Mouse (Mus musculus) CH12.LX (cell line): ENCODE data around the gene Lrrc20. TPM values are rescaled to one million over a fixed set of nuclear protein-coding genes. Genes with fewer than 3 reads are reported as not detected.

ENCODE experiments used
- DNase-seq: peaks from one replicate; pipeline ENCODE4 v3.0.0-alpha.2; 2013; ENCODE audit errors: extremely low read depth
- H3K27ac ChIP-seq: 2 replicates; pipeline ENCODE4 v1.5.1; 2012; ENCODE audit warnings: low read depth, mild to moderate bottlenecking, control low read depth, moderate library complexity; ENCODE audit not compliant: insufficient read depth
- H3K27me3 ChIP-seq: replicated peaks from 2 replicates; pipeline ENCODE3; 2012; ENCODE audit warnings: inconsistent platforms
- H3K36me3 ChIP-seq, 2 experiments: replicated peaks in 1 of 2; 2 replicates each; pipeline versions ENCODE3 to v1.6.1; 2012; ENCODE audit warnings: inconsistent platforms in 1 of 2, low read length in 1 of 2, mild to moderate bottlenecking in 1 of 2, mixed read lengths in 1 of 2, moderate library complexity in 1 of 2; ENCODE audit not compliant: control insufficient read depth in 1 of 2, insufficient read depth in 1 of 2
- H3K4me1 ChIP-seq, 2 experiments: 2 replicates each; pipeline ENCODE4 v1.6.1; 2012; ENCODE audit warnings: inconsistent platforms in 1 of 2, moderate library complexity in 1 of 2; ENCODE audit not compliant: insufficient read depth in 2 of 2, control insufficient read depth in 1 of 2
- H3K4me2 ChIP-seq: 2 replicates; pipeline ENCODE4 v1.6.1; 2012; ENCODE audit warnings: low read depth, mild to moderate bottlenecking, control low read depth; ENCODE audit not compliant: poor library complexity, insufficient read depth, severe bottlenecking
- H3K4me3 ChIP-seq, 3 experiments: fragments of 150-350 bp in 1 of 3; sonication (generic) in 1 of 3; replicated peaks in 1 of 3; 2 replicates each; pipeline versions ENCODE3 to v1.5.1; 2011 to 2012; ENCODE audit warnings: low read depth in 2 of 3, low read length in 2 of 3, mild to moderate bottlenecking in 2 of 3, moderate library complexity in 2 of 3, control low read depth in 1 of 3, improper control_type of control experiment in 1 of 3, inconsistent platforms in 1 of 3, mixed read lengths in 1 of 3; ENCODE audit not compliant: poor library complexity in 1 of 3
- H3K79me2 ChIP-seq: replicated peaks from 2 replicates; pipeline ENCODE4 v1.6.1; 2012; ENCODE audit warnings: mild to moderate bottlenecking, moderate library complexity; ENCODE audit not compliant: control insufficient read depth, poor library complexity, insufficient read depth, severe bottlenecking; ENCODE audit errors: extremely low read depth
- H3K9ac ChIP-seq: 2 replicates; pipeline ENCODE4 v1.6.1; 2012; ENCODE audit warnings: low read depth, mild to moderate bottlenecking, control low read depth, moderate library complexity; ENCODE audit not compliant: insufficient read depth
- H3K9me3 ChIP-seq: replicated peaks from 2 replicates; pipeline ENCODE3; 2012; ENCODE audit warnings: low read length, inconsistent platforms, mixed read lengths
- BHLHE40 ChIP-seq: IDR thresholded peaks from 2 replicates; pipeline ENCODE4 v1.6.1; 2011; ENCODE audit warnings: mild to moderate bottlenecking, low read depth, low read length, improper control_type of control experiment
- CHD1 ChIP-seq: IDR thresholded peaks from 2 replicates; pipeline ENCODE4 v1.6.1; 2012; ENCODE audit warnings: low read depth, low read length, improper control_type of control experiment, inconsistent platforms
- CTCF ChIP-seq, 2 experiments: IDR thresholded peaks in 1 of 2; conservative IDR thresholded peaks in 1 of 2; 2 replicates each; pipeline ENCODE4 v1.5.1; 2011 to 2012; ENCODE audit warnings: low read depth in 2 of 2, low read length in 2 of 2, improper control_type of control experiment in 1 of 2, inconsistent platforms in 1 of 2, mild to moderate bottlenecking in 1 of 2, moderate library complexity in 1 of 2
- E2F4 ChIP-seq: IDR thresholded peaks from 2 replicates; pipeline ENCODE4 v1.6.1; 2011; ENCODE audit warnings: low read depth, low read length, improper control_type of control experiment; ENCODE audit not compliant: insufficient replicate concordance
- ELF1 ChIP-seq: IDR thresholded peaks from 2 replicates; pipeline ENCODE4 v1.6.1; 2014; ENCODE audit warnings: low read depth, mild to moderate bottlenecking, inconsistent platforms, low read length, improper control_type of control experiment
- GABPA ChIP-seq: IDR thresholded peaks from 2 replicates; pipeline ENCODE4 v1.6.1; 2012; ENCODE audit warnings: low read depth, low read length, improper control_type of control experiment, inconsistent platforms; ENCODE audit not compliant: insufficient replicate concordance
- HCFC1 ChIP-seq: IDR thresholded peaks from 2 replicates; pipeline ENCODE4 v1.6.1; 2012; ENCODE audit warnings: low read depth, mild to moderate bottlenecking, inconsistent platforms, low read length, improper control_type of control experiment
- IRF4 ChIP-seq: IDR thresholded peaks from 2 replicates; pipeline ENCODE4 v1.6.1; 2014; ENCODE audit warnings: low read depth, mild to moderate bottlenecking, inconsistent platforms, low read length, improper control_type of control experiment
- JUN ChIP-seq: IDR thresholded peaks from 2 replicates; pipeline ENCODE4 v1.6.1; 2011; ENCODE audit warnings: low read depth, mild to moderate bottlenecking, low read length, improper control_type of control experiment, moderate library complexity; ENCODE audit not compliant: insufficient read depth
- KAT2A ChIP-seq: IDR thresholded peaks from 2 replicates; pipeline ENCODE4 v1.6.1; 2012; ENCODE audit warnings: low read length, improper control_type of control experiment, inconsistent platforms; ENCODE audit not compliant: insufficient replicate concordance
- MAFK ChIP-seq: IDR thresholded peaks from 2 replicates; pipeline ENCODE4 v1.6.1; 2011; ENCODE audit warnings: low read length, improper control_type of control experiment; ENCODE audit not compliant: insufficient replicate concordance
- MAX ChIP-seq: IDR thresholded peaks from 2 replicates; pipeline ENCODE4 v1.6.1; 2011; ENCODE audit warnings: low read length, improper control_type of control experiment
- MAZ ChIP-seq: IDR thresholded peaks from 2 replicates; pipeline ENCODE4 v1.6.1; 2012; ENCODE audit warnings: low read depth, mild to moderate bottlenecking, inconsistent platforms, low read length, improper control_type of control experiment, moderate library complexity
- MEF2A ChIP-seq: IDR thresholded peaks from 2 replicates; pipeline ENCODE4 v1.6.1; 2014; ENCODE audit warnings: low read depth, mild to moderate bottlenecking, inconsistent platforms, low read length, improper control_type of control experiment, borderline replicate concordance
- MXI1 ChIP-seq: IDR thresholded peaks from 2 replicates; pipeline ENCODE4 v1.6.1; 2011; ENCODE audit warnings: mild to moderate bottlenecking, low read depth, low read length, improper control_type of control experiment
- MYC ChIP-seq: IDR thresholded peaks from 2 replicates; pipeline ENCODE4 v1.6.1; 2011; ENCODE audit warnings: low read depth, mild to moderate bottlenecking, improper control_type of control experiment, low read length
- POLR2AphosphoS2 ChIP-seq: IDR thresholded peaks from 2 replicates; pipeline ENCODE4 v1.6.1; 2011; ENCODE audit warnings: low read depth, low read length, improper control_type of control experiment
- RCOR1 ChIP-seq: conservative IDR thresholded peaks from 2 replicates; pipeline ENCODE4 v1.6.1; 2012; ENCODE audit warnings: low read depth, mild to moderate bottlenecking, inconsistent platforms, low read length, improper control_type of control experiment
- SIN3A ChIP-seq: IDR thresholded peaks from 2 replicates; pipeline ENCODE4 v1.6.1; 2012; ENCODE audit warnings: low read length, improper control_type of control experiment, inconsistent platforms
- SMC3 ChIP-seq: IDR thresholded peaks from 2 replicates; pipeline ENCODE4 v1.6.1; 2011; ENCODE audit warnings: low read depth, low read length, improper control_type of control experiment
- TBP ChIP-seq: conservative IDR thresholded peaks from 2 replicates; pipeline ENCODE4 v1.6.1; 2011; ENCODE audit warnings: low read depth, low read length, improper control_type of control experiment
- TCF12 ChIP-seq: IDR thresholded peaks from 2 replicates; pipeline ENCODE4 v1.6.1; 2014; ENCODE audit warnings: low read depth, mild to moderate bottlenecking, inconsistent platforms, low read length, improper control_type of control experiment
- UBTF ChIP-seq: IDR thresholded peaks from 2 replicates; pipeline ENCODE4 v1.6.1; 2012; ENCODE audit warnings: low read depth, mild to moderate bottlenecking, inconsistent platforms, low read length, improper control_type of control experiment, moderate library complexity
- USF1 ChIP-seq: IDR thresholded peaks from 2 replicates; pipeline ENCODE4 v1.6.1; 2014; ENCODE audit warnings: low read depth, mild to moderate bottlenecking, inconsistent platforms, low read length, improper control_type of control experiment
- USF2 ChIP-seq: conservative IDR thresholded peaks from 2 replicates; pipeline ENCODE4 v1.6.1; 2011; ENCODE audit warnings: low read depth, low read length, improper control_type of control experiment
- ZC3H11A ChIP-seq: IDR thresholded peaks from 2 replicates; pipeline ENCODE4 v1.6.1; 2012; ENCODE audit warnings: low read depth, mild to moderate bottlenecking, inconsistent platforms, low read length, improper control_type of control experiment
- ZKSCAN1 ChIP-seq: IDR thresholded peaks from 2 replicates; pipeline ENCODE4 v1.6.1; 2012; ENCODE audit warnings: low read depth, inconsistent platforms, low read length, improper control_type of control experiment, borderline replicate concordance
- ZMIZ1 ChIP-seq: IDR thresholded peaks from 2 replicates; pipeline ENCODE4 v1.6.1; 2012; ENCODE audit warnings: low read depth, mild to moderate bottlenecking, inconsistent platforms, low read length, improper control_type of control experiment
- dilution Hi-C: fragments of 300-500 bp; cut with MboI; formaldehyde crosslinking; loops from 2 replicates; pipeline ENCODE4 v1.14.3; 2020; ENCODE audit warnings: low sequenced_read_pairs; ENCODE audit not compliant: extremely low pct_unique_long_range_greater_than_20kb, extremely low pct_ligation_motif_present
- in situ Hi-C: fragments of 300-500 bp; cut with MboI; formaldehyde crosslinking; loops from 3 replicates; pipeline ENCODE4 v1.14.3; 2019; ENCODE audit warnings: low sequenced_read_pairs, low pct_ligation_motif_present, low pct_unique_long_range_greater_than_20kb, mixed read lengths
- polyA plus RNA-seq: library from polyadenylated mRNA; unstranded; fragments of >175 nt; gene quantifications from 2 replicates; pipeline ENCODE4 v1.2.1, GENCODE M21; 2012; ENCODE audit warnings: low read depth; ENCODE audit not compliant: insufficient read length
- total RNA-seq, 2 experiments: library from RNA; depleted of rRNA; stranded (reverse); fragments of 300-350 nt in 1 of 2; fragments of >200 nt in 1 of 2; gene quantifications; 2 replicates each; pipeline ENCODE4 v1.2.3; 2012 to 2014

Gene Lrrc20
- total and polyA plus RNA-seq, 3 experiments: 8.0 to 13.7 (median 9.9) TPM

DNA sequence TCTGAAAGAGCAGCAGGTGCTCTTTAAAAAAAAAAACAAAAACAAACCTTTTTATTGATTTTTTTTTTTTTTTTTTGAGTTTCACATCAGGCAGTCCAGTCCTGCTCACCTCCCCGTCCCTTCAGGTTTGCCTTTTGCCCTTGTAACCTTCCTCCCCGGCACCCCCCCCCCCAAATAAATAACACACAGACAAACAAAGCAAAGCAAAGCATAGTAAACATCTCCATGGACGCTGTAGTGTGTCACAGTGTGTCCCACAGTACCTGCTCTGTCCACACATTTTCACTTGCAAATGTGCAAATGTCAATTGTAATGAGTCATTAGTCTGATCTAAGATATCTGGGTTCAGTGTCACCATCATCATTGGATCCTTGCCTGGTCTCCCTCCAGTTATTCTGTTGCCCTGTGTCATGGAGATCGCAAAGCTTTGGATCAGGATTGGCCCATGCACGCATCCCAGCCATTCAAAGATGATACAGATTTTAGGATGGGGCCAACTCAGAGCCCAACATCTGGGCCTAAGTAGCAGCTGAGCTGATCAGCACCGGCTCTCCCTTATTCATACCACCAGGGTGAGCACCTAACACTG is 13.0 kb downstream of the Lrrc20 start:
- H3K27ac ChIP-seq: no peak overlapping the region
- no peaks in the 10 kb centered on the region for H3K27me3 ChIP-seq
- H3K4me1 ChIP-seq: peaks cover 0 to 7% of the 10 kb centered on the region in 2 experiments; a peak in 2 of 4 replicates
- in situ Hi-C loops (no loop called here), dilution Hi-C loops (no loop called here)
- H3K4me3 ChIP-seq: no peak overlapping the region
- TF ChIP-seq MAFK: no peak
- TF ChIP-seq CTCF (conservative IDR thresholded peaks at IDR 0.05 in 1 of 2, IDR thresholded peaks at IDR 0.05 in 1 of 2; ENCODE audit: low read depth in 2 of 2, low read length in 2 of 2): no peak
- no peak for TF ChIP-seq MXI1
- TF ChIP-seq BHLHE40: no peak
- TF ChIP-seq MEF2A: no peak
- no peak for TF ChIP-seq RCOR1
- no peak for TF ChIP-seq GABPA
- no peak for TF ChIP-seq ELF1
- no peak for TF ChIP-seq HCFC1
- no peak for TF ChIP-seq TBP
- TF ChIP-seq ZKSCAN1: no peak
- no peak for TF ChIP-seq JUN
- TF ChIP-seq ZC3H11A: no peak
- TF ChIP-seq SIN3A: no peak
- TF ChIP-seq MYC: no peak
- TF ChIP-seq POLR2AphosphoS2: no peak
- TF ChIP-seq USF2: no peak
- TF ChIP-seq CHD1: no peak
- no peak for TF ChIP-seq IRF4
- TF ChIP-seq, all 38 proteins: peak for 0
- peaks cover 0 to 37% of the 10 kb centered on the region in 2 experiments for H3K36me3 ChIP-seq
- H3K9me3 ChIP-seq: no peaks in the 10 kb centered on the region
- DNase-seq: no peak
- no peak overlapping the region for H3K9ac ChIP-seq
- no peak overlapping the region for H3K4me2 ChIP-seq
- H3K79me2 ChIP-seq: no peaks in the 10 kb centered on the region

DNA sequence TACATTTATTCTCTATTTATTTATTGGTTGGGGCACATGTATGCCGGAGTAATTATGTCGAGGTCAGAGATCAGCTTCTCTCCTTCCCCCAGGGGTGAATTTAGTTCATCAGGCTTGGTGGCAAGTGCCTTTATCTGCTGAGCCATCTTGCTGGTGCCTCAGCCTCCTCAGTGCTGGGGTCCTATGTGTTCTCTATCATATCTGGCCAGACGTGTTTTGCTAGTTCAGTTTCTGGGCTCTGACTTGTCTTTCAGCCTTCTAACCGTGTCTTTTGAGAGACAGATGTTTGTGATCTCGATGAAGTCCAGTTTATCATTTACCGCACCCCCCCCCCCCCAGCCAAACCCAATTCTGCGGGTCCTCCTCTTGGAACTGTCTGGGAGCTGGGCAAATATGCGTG is 16.0 kb downstream of the Lrrc20 start:
- no peaks in the 10 kb centered on the region for H3K27me3 ChIP-seq
- H3K79me2 ChIP-seq: no peaks in the 10 kb centered on the region
- peaks cover 0 to under 1% of the 10 kb centered on the region in 2 experiments; a peak in 1 of 4 replicates for H3K4me1 ChIP-seq
- H3K9me3 ChIP-seq: no peaks in the 10 kb centered on the region
- in situ Hi-C loops: no loop called here
- H3K9ac ChIP-seq: no peak overlapping the region
- no peak for DNase-seq
- H3K27ac ChIP-seq: no peak overlapping the region
- H3K4me2 ChIP-seq: no peak overlapping the region
- no peak overlapping the region for H3K4me3 ChIP-seq
- TF ChIP-seq E2F4: no peak
- TF ChIP-seq MAX: no peak
- TF ChIP-seq ZKSCAN1: no peak
- TF ChIP-seq USF1: no peak
- TF ChIP-seq ZMIZ1: no peak
- no peak for TF ChIP-seq CTCF (conservative IDR thresholded peaks at IDR 0.05 in 1 of 2, IDR thresholded peaks at IDR 0.05 in 1 of 2; ENCODE audit: low read depth in 2 of 2, low read length in 2 of 2)
- TF ChIP-seq ELF1: no peak
- no peak for TF ChIP-seq USF2
- no peak for TF ChIP-seq TBP
- TF ChIP-seq MAZ: no peak
- TF ChIP-seq SMC3: no peak
- TF ChIP-seq UBTF: no peak
- no peak for TF ChIP-seq KAT2A
- TF ChIP-seq GABPA: no peak
- TF ChIP-seq TCF12: no peak
- TF ChIP-seq, all 38 proteins: peak for 0
- peaks cover 0 to 42% of the 10 kb centered on the region in 2 experiments for H3K36me3 ChIP-seq
- dilution Hi-C loops: no loop called here
